Mouse (Mus musculus): ENCODE measurements around the gene Arfgap2.

Arfgap2 gene

DNA sequence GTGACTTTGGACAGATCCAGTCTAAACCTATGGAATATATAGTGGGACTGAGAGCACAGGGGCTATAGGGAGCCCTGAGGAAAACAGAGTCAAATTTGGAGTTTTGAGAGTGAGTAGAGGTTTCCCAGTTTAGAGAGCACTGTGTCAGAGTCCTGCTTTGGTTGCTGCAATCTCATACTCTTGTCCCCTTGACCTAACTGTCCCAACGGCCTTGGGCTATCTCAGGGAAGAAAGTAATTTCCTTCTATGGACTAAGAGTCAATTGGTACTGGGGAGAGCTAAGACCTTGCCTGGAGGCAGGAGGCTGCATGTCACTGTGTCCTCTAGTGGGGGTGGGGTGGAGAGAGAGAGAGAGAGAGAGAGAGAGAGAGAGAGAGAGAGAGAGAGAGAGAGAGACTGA is 5.9 kb upstream of the Arfgap2 start:
- no peak for DNase-seq (ENCODE audit: low read depth, low spot score)

DNA sequence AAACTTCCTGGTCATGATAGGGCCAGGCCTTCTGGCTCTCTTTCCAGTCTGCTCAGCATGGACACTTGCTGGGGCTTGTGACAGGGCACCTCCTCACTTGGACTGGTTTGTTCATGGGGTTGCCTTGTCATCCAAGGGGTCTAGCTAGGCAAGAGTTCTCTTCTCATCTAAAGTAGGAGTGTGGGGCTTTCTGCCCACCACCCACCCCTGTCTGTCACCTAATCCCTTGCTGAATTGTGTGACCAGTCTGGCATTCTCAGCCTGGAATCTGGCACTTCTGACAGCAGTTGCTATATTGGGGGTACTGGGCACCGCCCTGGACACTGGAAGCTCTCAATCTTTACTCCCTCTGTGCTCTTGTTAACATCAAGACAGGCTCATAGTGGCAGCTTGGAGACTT is 5.3 kb upstream of the Arfgap2 start:
- DNase-seq (ENCODE audit: low read depth, low spot score) = no peak

DNA sequence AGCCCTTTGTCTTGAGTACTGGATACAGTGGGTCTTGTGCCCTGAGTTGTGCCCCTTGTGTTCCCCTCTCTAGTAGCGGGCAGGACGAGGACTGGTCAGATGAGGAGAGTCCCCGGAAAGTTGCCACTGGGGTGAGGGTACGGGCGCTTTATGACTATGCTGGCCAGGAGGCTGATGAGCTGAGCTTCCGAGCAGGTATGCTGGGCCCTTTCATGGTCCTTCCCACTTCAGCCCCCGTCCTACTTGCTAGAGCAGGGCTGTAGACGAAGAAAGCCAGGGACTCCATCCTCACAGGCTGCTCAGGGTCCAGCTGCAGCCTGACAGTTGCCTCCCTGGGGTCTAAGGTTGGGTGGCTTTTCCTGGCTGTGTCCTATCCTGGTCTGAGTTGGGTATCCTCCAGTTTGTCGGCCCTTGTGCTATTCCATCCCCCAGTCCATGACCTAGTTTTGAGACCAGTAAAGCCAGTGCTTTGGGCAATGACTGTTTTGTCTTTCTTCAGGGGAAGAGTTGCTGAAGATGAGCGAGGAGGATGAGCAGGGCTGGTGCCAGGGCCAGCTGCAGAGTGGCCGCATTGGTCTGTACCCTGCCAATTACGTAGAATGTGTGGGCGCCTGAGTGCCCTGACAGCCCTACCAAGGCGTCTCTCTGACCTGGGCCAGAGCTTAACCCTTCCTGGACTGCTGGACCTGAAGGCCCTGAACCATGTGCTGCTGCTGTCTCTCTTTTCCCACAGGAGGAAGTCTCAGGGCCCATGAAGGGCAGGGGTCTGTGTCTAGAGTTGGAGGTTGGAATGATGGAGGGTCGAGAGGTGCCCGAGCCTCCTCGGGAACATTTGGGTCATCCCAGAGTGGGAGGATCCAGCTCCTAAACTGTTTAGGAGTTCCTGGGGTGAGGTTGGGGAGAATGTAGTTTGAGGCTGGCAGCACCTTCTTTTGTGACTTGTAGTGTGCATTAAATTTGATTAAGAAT is 798 bp upstream of the Arfgap2 start:
- no peak for DNase-seq (ENCODE audit: low read depth, low spot score)

DNA sequence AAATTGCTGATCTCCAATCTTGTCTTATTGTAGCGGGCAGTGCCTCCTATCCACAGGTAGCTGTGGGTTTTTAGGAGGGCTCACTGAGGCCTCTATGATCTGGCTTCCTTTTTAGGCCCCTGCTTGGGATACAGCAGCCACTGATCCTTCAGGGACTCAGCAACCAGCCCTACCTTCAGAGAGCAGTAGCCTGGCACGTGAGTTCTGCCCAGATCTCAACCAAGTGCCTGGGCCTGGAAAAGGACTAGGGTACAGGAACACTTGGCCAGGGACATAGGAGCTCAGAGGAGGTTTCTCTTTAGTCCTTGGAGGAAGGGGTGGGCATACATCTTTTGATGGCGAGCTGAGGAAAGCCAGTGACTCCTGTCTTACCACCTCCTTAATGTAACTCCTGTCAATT is 3.3 kb downstream of the Arfgap2 start:
- DNase-seq (ENCODE audit: low read depth, low spot score) = no peak

DNA sequence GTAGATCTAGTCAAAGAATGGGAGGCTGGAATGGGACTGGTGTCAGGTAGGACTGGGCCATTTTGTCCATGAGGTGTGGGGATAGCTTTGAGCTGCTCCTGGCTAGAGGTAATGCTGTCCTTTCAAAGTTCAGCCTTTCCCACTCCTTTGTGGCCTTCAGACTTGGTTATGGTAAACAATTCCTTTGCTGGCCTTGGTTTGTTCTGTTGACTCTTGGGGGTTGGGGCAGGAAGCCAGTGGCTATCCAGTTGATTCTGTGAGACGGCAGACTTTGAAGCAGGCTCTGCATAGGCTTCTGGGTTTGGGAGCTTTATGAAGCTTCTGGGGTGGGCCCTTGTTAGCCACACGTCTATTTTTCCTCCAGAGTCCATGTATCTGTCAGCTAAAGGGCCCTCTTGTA is 3.9 kb downstream of the Arfgap2 start:
- no peak for DNase-seq (ENCODE audit: low read depth, low spot score)

DNA sequence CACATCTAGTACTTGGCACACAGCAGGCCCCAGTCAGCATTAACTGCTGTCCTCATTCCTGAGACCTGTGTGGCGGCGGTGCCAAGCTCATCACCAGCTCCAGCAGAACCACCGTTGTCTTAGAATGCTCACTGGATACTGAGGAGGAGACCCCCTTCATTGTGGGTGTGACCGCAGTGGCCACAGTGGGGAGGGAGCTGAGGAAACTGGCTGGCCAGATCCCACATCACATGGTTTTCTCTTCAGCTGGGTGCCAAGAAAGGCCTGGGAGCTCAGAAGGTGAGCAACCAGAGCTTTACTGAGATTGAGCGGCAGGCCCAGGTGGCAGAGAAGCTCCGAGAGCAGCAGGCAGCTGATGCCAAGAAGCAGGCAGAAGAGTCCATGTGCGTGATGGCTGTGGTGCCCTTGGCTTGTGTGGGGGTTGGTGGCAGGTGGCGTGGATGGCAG is 4.9 kb downstream of the Arfgap2 start:
- peak; percentile 85 for DNase-seq (ENCODE audit: low read depth, low spot score)

DNA sequence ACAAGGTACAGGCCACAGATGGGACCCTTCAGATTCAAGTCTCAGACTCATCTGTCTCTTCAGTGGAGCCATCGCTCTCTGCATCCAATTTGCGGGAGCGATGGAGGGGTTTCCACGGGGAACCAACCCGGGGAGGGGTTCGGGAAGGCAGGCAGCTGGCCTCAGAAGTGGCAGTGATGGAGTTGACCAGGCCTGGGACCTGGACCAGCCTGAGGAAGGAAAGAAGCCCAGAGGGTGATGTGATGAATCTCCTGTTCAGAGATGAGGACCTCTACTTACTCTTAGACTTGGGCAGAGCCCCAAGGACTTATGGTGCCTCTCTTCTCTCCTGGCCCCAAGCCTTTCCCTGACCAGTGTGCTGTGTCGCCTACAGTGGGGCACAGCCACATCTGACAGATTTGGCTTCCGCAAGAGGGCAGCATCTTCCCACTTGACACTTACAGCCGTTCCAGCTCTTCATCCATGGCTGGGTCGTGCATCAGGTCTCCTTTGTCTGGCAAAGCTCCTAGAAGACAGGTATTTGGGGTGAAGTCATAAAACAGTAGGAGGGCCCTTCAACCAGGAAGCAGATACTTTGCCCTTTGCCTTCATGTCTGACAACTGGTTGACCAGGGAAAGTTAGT is 14.1 kb downstream of the Arfgap2 start:
- DNase-seq (ENCODE audit: low read depth, low spot score) = peak; percentile 77

DNA sequence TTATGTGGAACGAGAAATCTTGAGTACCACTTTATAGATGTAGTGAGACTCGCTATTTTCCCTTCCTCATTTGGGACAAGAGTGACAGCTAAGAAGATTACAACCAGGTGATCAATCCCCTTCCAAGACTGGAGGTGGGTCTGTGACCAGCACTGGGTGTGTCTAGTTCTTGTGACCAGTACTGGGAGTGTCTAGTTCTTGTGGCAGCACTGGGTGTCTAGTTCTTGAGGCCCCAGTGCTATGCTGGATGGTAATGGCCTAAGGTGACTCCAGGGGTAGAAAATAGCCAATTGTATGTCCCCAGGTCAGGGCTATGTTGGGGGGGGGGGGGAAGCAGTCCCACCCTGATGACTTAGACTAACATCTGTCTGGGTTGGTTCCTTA is 14.6 kb downstream of the Arfgap2 start:
- DNase-seq (ENCODE audit: low read depth, low spot score) = no peak

DNA sequence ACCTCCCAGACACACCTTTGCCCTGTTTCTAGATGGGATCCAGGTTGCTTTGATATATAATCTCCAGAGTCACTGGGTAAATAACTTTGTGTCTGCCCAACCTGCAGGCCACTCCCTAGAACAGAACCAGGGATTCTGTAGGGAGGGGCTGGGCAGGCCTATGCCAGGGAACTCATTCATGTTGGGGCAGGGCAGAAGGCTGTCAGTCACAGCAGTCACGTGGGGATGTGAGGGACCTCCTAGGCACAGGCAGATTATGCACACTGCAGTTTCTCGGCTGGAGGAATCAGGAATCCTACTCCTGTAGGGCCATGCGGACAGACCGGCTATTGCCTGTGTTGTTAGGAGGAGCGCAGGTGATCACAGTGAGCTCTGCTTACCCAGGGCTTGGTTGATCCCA is 16.6 kb downstream of the Arfgap2 start:
- DNase-seq (ENCODE audit: low read depth, low spot score) = no peak

DNA sequence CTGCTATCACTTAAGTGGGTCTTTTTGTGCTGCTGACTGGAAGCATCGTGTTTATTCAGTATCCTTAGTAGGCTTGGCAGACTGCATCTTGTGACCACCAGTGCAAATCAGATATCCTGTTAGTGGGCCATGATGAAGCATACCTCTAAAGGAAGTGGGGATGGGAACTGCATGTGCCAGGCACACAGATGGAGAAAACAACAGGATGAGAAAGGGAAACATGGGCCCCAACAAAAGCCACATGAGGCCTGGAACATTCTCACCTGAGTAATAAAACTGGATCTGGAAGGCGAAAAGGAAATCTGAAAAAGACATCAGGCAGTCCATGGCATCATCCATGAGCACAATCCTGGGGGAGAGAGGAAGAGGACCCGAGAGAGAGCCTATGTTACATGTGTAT is 19.2 kb downstream of the Arfgap2 start:
- peak; percentile 49 for DNase-seq (ENCODE audit: low read depth, low spot score)

DNA sequence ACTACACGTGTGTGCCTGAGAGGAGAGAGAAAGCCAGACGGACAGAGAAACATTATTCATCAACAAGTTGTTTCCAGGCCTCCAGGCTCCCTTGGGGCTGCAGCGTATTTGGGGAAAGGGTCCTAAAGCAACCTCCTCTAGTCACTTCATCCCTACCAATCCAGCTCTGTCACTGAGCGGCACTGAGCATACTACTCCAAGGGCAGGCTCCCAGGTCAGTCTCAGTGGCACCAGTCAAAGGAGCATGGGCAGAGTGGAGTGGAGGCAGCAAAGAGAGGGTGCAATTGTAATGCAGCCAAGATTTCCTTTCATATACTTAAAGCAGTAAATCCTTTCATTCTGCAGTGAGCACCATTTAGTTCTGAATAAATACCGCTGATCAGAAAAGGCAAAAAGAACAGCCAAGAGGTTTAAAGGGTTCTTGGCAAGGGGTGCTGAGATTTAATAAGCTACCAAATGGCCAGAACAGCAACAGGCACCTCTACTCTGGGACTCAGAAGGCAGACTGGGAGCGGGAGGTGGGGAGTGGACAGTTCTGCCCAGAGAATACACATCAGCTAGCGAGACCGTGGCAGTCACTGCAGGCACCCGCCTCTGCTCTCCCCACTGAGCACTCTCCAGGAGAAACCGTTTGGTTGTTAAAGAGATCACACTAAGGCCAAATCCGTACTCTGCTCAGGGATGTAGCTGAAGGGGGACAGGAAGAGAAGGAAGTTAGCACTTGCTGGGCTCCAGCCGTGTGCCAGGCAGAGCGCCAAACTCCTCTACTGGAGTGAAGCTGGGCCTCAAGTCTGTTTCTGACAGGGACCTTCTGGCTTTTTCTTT is 19.8 kb downstream of the Arfgap2 start:
- peak; percentile 88 for DNase-seq (ENCODE audit: low read depth, low spot score)

DNA sequence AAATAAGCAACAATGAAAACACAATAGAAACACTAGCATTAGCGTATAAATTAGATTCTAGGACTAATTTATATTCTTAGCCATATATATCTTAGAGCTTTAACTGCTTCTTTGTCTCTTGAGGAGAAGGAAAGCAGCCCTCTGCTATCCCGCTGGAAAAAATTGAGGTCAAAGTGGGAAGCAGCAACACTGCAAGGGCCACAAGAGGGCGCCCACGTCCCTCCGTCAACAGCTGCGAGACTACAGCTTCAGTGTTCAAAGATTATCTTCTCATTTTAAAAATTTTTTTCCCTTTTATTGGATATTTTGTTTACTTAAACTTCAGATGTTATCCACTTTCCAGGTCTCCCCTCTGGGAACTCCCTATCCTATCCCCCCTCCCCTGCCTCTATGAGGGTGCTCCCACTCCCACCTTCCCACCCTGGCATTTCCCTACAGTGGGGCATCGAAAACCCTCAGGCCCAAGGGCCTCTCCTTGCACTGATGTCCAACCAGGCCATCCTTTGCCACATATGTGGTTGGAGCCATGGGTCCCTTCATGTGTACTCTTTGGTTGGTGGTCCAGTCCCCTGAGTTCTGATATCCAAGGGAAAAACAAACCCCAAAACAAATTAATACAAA is 21.2 kb downstream of the Arfgap2 start:
- DNase-seq (ENCODE audit: low read depth, low spot score) = peak; percentile 87

DNA sequence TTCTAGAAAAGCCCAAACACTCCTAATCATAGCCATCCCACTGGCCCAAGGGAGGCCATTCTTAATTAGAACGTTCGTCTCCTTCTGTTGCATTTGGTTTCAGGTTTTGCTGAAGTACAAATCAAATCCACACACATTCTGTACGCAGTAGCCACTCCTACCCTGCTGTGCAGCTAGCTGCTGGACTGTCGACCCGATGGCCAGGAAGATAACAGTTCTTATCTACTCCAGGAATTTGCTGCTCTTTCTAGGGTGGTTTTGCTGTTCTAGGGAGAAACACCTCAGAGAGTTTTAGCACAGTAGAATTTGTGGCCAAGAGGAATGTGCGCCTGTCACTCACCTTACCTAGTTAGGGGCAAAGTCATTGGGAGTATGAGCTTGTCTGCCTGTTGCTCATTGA is 22.8 kb downstream of the Arfgap2 start:
- no peak for DNase-seq (ENCODE audit: low read depth, low spot score)

DNA sequence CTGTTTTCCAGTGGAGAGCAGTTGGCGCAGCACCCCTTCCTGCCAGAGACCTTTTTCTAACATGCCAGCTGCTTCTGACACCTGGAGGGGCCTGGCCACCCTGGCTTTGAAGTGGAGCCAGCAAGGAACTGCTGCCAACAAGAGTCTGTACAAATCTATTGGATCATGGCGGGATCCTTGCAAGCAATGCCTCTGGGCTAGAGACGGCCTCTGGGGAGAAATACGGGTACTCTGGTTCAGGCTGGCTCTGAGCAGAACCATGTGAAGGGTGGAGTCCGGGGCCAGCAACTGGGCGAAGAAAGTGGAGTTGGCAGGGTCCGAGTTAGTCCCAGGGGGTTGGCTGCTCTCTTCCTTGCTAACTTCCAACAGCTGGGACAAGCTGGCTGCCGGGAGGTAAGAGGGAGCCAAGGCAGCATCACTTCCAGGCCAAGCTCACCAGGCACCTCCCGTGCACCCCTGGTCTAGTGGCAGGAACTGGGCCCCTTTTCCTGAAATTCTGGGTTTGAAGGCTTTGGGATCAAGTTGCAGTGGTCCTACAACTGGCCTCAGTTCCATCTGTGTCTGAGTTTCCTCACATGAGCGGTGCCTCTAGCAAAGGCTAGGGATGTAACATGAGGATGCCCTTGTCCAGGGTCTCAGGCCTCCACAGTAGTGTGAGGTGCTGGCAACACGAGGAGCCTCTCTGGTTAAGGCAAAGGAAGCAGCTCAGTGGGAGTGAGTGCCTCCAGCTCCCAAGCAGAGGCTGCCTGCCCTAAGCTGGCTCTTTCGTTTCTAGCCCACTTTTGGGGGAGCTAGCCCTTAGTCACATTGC is 26.6 kb downstream of the Arfgap2 start:
- DNase-seq (ENCODE audit: low read depth, low spot score) = no peak

DNA sequence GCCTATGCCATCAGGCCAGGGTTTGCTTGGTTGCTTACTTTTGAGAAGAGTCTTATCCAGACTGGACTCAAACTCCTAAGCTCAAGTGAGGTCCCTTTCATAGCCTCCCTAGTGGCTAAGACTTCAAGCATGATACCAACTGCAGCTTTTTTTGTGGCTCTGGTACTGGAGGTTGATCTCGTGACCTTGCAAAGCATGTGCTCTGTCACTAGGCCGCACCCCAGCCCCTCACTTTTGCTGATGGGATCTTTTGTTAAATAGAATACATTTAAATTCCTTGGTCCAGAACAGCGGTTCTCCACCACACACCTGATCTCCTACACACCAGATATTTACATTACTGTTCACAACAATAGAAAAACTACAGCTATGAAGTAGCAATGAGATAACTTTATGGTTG is 29.5 kb downstream of the Arfgap2 start:
- DNase-seq (ENCODE audit: low read depth, low spot score) = no peak

DNA sequence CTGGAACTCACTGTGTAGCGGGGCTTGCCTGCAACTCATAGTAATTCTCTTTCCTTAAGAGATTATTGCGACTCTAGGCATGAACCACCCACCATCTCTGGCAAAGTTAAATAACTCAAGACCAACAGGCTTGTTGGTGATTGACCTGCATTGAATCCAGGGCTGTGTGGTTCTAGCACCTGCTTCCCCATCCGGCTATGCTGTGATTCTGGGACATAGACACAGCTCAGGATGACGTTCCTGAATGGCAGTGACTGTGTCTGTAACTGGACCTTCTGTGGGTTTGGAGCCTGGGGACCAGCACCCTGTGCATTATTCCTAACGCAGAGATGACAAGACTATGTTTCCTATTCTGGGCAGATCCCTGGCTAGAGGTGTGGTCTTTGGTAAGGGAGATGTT is 31.1 kb downstream of the Arfgap2 start:
- DNase-seq (ENCODE audit: low read depth, low spot score) = no peak

DNA sequence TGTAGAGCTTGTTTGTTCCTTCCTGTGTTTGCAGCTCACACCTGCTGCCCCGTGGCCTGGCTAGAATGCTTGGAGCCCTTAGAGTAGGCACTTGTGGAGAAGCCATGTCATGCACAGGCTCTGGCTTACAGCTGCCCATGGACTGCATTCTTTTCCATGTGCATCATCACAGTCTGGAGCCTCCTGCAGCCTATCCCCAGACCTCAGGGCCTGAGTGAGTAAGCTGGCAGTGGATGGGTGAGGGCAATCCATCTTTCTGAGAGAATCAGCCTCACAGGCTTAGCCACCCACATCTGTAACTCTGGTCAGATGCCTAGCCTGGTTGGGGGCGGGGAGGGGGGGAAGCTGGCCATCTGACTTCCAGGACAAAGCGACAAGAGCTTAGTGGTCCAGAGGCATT is 34.4 kb downstream of the Arfgap2 start:
- DNase-seq (ENCODE audit: low read depth, low spot score) = no peak

DNA sequence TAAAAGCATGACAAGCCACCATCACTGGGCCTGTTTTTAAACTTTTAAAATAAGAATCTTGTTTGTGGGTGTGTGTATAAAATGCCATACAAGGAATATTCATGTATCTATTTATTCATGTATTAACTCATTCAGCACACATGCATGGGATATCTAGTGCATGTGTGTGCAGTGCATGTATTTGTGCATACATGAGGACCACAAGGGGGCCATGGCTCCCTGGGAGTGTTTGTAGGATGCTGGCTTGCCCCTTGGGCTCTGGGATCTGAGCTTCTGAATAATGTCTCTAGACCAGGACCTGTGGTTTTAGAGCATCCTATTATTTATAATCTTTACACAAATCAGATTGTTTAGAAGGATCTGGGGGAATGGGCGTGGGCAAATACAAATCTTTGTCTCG is 36.0 kb downstream of the Arfgap2 start:
- DNase-seq (ENCODE audit: low read depth, low spot score) = no peak

DNA sequence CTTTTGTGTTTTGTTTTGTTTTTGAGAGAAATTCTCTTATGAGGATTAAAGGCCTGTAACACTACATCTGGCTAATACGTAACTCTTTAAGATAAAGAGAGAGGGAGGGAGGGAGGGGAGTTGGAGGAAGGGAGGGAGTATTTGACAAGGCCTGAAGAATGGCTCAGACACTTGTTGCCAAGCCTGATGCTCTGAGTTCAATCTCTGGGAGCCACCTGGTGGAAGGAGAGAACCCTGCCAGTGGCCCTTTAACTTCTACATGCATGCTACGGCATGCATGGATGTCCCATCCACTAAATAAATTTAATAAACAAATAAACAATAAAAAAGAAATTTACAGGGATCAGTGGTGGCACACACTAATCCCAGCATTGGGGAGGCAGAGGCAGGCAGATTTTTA is 37.1 kb downstream of the Arfgap2 start:
- no peak for DNase-seq (ENCODE audit: low read depth, low spot score)

DNA sequence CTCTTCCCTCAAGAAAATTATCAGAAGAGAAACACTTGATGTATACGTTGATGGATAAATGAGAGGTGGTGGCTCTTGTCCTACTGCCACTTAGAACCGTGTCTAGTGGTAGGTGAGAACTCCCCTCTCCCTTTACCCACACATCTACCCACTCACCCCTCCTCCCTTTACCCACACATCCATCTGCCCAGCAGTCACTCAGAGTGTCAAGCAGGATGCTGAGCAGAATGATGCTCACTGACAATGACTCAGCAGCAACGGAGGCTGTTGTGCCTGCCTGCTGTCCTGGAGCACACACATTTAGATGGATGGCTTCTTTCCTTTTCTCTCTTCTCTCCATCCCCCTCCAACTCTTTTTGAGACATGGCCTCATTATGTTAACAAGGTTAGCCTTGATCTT is 38.1 kb downstream of the Arfgap2 start:
- DNase-seq (ENCODE audit: low read depth, low spot score) = peak; percentile 83

DNA sequence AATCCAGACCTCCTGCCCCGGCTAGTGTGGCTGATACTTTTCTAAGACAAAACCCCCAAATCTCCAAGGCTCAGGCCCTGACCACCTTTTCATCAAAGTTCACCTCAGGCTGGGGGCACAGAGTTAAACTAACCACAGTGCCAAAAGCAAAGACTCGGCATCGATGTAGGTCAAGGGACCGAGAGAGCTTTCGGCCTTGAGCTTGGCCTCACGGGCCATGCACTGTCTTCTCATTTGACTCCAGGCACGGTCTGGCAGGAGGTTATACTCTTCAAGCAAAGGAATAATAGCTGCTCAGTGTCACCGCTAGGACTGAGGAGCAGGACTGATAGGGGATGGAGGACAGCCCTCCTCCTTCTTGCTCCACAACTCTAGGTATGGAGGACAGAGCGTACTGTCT is 41.2 kb downstream of the Arfgap2 start:
- no peak for DNase-seq (ENCODE audit: low read depth, low spot score)
